Mouse (Mus musculus) liver, adult (tissue): ENCODE measurements around the gene Spryd7.

Experiments
- GATA4 ChIP-seq: IDR thresholded peaks from 2 replicates; pipeline ENCODE4 v1.6.1; 2014; ENCODE audit warnings: mild to moderate bottlenecking, low read length; ENCODE audit not compliant: insufficient replicate concordance

Spryd7 gene

DNA sequence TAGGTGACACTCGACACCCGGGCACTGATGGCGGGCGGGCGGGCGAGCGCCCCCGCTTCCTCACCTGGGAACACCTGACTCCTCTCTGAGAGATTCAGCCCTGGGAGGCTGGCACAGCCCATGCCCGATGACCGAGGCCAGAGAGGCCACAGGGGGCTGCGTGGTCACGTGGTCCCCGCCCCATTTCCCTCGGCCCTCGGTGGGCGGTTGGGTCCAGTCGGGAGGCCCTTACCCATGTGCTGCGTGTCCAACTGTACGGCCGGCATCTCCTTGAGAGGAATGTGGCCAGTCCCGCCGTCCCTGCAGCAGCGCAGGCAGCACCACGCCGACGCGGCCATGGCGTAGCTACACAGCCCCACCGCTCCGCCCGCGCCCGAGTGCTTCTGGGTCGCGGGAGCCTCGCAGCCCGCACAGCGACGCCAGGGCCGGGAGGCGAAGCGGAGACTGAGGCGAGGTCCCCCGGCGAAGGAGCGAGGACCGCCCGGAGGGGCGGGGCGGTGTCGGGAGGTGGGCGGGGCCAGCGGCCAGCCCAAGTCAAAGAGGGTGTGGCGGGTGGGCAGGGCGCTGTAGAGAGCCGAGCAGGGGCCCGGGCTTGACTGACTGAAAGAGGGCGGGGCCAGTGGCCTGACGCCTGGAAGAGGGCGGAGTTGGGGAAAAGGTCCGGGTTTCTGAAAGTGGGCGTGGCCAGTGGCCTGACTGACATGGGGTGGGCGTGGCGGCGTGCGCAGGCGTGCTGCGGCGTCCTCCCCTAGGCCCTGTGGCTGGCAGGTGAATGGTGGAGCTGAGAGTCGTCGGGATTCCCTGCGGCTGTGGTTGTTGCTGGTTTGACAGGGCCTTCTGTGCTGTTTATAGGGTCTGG lies at the start of gene Spryd7:
Spryd7 (minus strand) TSS at position 598 of the 859 bp plus-strand sequence.
- TF ChIP-seq GATA4, result no peak

DNA sequence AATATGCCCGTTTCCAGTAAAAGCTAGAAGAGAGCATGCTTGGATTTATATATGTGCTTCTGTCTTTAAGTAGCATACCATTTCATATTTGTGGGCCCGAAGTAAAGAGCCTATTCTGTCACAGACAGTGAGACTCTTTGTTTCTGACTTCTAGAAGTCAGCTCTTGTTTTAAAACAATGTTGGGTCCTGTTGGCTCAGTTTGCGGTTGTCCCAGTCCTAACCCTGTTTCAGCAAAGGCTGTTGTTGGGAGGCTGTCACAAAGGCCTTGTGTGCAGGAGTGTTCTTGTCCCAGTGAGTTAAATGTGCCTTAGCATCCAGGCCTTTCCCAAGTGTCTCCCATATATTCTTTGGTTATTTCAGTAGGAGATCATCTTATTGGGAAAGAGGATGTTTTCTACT lies 47.4 kb upstream of the Spryd7 start:
- TF ChIP-seq GATA4, result no peak

DNA sequence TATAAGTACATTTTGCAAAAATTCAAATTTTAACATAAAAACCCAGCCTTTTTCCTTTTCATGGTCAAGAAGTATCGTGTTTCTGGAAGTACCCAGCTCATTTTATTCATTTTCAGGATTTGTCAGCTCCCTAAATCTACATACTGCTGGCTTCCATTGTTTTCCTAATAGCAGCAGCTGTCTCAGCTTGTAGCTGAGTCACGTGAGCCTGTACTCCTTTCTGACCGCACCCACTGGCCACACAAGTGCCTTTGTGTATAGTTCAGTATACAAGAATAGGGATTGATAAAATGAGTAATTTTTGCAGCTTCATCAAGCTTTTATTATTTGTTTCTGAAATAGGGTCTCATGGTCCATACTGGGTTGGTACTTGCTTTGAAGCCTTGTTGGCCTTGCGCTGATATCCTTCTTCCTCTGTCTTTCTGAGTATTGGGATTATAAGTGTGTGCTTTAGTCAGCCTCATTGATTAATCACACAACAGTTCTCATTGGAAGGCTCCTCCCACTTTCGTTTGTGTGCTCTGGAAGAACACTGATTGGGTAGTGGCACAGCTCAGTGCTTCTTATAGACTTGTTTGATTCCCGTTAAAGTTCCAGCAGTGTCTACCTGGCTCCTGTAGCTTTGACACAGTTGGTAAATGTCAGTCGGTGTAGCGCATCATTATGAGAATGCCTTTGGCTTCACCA lies 46.5 kb upstream of the Spryd7 start:
- TF ChIP-seq GATA4, result no peak

DNA sequence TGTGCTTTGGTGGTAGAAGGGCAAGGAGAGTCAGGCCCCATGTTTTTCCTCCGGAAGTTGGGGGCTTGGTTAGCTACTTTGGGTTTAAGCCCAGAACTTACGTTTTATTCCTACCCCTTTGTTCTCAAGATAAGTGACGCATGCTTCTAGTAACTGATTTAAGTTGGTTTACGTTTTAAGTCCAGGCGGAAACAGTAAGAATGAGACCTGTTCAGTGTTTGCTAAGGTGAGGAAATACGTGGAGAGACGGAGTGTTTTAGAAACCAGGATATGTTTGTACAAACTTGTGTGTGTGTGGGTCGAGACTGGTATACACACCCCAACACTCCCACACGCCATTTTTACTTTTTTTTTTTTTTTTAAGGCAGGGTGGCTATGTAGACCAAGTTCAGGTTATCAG lies 44.7 kb upstream of the Spryd7 start:
- TF ChIP-seq GATA4, result no peak

DNA sequence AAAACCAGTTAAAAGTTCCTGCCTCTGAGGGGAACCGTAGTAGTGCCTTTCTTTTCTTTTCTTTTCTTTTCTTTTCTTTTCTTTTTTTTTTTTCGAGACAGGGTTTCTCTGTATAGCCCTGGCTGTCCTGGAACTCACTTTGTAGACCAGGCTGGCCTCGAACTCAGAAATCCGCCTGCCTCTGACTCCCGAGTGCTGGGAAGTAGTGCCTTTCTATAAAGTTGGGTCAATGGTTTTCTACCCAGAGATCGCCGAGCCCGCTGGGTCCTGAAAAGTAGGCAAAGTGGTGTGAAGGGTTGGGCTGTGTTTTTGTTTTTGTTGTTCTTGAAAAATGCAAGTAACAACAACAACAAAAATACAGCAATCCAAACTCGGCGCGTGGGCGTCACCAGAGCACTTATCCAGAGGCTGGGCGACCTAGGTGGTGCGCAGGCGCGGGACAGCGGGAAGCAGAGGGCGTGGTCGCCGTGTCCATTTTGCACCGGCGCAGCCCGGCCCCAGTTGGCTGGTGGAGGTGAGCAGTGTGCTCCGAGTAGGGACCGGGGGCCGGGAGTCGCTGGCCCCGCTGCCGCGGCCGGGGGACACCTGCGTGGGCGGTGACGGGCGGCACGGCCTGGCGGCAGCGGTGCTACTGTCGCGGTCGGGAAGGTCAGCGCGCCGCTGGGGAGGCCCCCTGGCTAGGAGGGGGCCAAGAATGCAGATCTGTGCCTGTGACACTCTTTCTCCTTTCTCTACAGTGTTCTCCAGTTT lies 42.5 kb upstream of the Spryd7 start:
- no peak for TF ChIP-seq GATA4

DNA sequence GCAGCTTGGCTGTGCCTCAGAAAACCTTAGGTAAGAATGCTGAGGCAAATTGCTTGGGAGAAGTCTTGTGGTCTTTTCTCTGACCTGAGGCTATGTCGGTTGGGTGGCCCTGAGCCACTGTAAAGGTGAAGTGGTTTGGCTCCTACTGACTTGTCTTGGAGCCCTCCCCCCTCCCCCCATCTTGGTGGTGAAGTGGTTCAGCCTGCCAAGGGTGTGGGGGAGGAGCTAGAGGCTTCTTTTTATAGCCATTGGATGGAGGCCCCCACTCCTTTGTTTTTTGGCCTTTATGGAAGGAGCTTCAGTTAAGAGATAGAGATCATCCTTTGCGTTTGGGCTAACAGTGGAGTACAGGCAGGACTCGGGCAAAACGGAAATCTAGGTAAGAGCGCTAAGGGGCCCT lies 41.3 kb upstream of the Spryd7 start, which contains the start of gene Trim13:
Trim13 (plus strand) TSS at position 280 of the 400 bp plus-strand sequence.
- TF ChIP-seq GATA4, result no peak

DNA sequence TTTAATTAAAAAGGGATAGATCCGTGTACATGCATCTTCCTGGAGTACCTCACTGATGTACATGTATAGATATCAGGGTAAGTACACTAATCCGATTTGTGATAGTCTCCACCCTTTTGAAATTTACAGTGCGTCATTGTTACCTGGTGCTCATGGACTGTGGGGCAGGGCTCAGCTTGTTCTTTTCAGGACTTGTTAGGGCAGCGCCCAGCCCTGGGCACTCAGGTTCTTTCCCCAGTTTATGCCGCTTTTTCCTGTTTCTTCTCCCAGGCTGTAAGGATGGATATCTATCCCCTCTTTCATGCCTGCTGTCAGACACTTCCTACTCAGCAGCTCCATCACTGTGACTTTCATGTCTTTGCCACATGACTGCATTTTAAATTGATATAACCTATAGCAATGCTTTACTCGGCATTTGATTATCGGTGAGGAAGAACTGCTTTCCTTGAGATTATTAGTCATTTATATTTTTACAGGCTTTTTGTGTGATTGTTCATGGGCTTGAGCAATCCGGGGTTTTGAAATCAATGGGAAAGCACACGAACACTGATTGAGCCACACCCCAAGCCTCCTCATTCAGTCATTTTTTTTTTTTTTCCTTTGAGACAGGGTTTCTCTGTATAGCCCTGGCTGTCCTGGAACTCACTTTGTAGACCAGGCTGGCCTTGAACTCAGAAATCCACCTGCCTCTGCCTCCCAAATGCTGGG lies 40.2 kb upstream of the Spryd7 start:
- no peak for TF ChIP-seq GATA4

DNA sequence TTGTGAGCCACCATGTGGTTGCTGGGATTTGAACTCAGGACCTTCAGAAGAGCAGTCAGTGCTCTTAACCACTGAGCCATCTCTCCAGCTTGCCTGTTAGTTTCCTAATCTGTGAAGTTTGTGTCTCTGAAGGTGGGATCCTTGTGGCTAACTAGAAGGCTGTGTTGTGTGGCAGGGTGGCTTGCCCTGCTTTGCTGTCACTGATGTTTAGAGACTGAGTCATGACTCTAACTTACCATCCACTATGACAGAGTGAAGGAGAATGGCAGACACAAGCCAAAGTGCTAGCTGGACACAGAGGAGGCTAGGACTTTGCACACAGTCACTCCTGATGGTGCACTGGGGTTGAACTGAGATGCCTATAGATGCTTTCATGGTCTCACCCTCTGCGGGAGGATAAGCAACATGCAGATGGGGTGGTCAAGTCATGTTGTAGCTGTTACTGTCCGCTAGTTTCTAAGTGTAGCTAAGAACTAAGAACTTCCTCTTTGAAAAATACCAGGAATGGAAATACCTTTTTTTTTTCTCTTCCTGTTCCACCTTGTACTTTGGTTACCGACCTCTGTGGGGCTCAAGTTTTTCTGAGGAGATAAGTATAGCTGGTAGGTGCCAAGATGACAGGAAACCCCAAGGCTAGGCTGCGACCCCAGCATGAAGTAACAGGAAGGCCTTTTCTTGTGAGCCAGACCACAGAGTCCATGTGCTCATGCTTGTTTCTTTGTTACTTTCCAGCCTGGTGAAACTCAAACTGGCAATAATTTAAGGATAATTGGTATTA lies 32.8 kb upstream of the Spryd7 start:
- TF ChIP-seq GATA4, result no peak

DNA sequence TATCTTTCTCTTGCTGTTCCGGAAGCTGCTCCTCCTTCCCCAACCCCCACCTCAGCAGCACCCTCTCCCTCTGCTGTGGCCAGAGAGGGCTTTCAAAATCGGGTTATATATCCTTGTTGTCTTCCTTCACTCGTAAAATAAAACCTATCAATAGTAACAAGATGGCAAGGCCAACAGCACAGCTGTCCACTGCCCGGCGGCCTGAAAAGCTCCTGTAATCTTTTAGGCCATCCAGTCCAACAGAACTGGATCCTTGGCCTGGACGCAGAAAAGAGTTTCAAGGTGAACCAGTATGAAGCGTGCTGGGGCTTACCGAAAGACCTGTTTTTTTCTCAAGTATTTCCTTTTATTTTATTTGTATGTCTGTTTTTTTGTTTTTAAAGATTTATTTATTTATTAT lies 19.3 kb upstream of the Spryd7 start:
- TF ChIP-seq GATA4, result no peak

DNA sequence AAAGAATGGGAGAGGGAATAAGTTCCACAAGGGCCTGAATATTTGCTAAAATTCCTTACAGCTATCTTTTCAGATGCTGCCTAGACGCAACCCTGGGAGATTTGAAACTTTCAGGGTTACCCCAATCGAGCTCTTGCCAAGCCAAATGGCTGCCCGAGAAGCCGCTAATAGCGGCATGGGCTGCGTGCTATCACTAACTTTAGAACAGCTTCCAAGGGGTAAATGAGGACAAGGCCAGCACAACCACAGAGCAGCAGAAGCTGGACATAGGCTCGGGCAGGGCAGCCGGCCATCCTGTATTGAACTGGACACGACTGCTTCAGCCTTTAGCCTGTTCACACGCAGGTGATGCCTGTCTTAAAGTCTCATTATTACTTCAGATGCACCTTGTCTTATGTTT lies 18.4 kb upstream of the Spryd7 start:
- no peak for TF ChIP-seq GATA4

DNA sequence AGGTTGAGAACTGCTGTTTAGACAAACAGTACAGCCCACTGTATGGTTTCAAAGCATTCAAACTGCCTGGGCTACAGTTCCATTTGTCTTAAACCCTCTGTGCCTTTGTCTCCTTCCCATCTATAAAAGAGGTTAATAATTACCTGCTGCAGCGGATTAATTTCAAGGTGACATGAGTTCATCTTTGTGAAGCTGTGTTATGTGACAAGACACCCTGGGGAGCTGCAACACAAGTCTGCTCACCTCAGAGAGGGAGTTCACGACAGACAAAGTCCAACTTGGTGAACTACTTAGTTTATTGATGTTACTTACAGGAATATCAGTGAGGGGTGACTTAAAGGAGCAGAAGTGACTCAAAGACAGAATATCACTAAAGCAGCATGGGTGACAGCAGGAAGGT lies 15.4 kb upstream of the Spryd7 start:
- no peak for TF ChIP-seq GATA4

DNA sequence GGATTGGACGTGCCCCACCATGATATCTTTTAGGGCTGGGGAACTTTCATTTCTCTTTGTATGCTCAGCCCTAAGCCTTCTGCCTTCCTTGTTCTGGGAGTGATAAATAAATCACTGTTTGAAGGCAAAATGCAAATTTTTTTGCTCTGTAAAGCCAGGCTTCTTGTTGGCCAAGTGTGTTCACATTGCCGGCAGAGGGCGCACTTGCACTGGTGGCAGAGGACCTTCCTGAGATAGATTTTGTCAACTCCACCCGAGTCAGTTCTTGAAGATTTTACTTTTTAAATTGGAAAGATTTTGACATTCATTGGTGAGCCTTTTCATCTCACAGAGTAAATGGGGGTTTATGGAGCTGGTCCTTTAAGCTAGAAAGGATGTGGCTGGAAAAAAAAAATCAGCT lies 14.7 kb upstream of the Spryd7 start:
- TF ChIP-seq GATA4, result no peak

DNA sequence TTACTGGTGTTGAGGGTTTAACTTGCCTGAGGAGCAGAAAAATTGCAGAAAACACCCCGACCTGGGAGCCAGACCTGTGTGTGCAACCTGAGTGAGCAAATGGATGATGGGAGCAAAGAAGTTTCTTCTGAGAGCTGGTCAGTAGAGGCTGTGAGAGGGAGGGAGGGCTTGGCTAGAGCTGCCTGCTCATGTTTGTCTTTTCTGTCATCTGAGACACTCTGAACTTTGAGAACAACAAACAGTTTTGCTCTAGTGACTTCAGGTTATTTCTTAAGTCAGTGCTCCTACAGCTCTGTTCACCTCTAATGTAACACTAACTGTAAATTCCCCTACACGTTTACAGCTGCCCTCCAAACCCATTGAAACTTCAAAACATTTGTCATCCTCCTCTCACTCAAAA lies 12.7 kb upstream of the Spryd7 start:
- TF ChIP-seq GATA4, result no peak

DNA sequence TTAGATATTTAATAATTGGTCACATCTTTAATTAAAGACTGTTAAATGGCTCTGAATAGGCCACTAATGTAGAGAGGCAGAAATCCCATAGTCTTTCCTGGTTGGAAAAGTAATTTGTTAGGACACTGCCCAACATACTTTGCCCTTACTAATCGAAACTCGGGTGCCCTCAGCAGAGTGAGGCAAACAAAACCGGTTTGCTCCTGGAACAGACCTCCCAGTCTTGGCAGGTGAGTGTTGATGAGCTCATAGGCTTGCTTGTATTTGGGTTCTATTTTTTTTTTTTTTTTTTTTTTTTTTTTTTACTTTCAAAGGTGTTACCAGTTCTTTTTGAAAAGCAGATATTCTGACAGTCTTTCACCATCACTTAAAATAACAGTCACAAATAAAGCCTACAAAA lies 3.2 kb upstream of the Spryd7 start:
- no peak for TF ChIP-seq GATA4
